Mouse (Mus musculus): ENCODE results near the gene Dpp8. TPM values are rescaled to one million over a fixed set of nuclear protein-coding genes. Genes with fewer than 3 reads are reported as not detected.

Gene Dpp8
- total RNA-seq, 2 experiments from 2014 or later = 134 to 141 TPM

GRCm38 (mm10) chr9:65115891-65116290 is 83.7 kb downstream of the Dpp8 start:
- intact Hi-C loops (cut with DNase I) = no loop called here
- no peak for DNase-seq (ENCODE audit: low spot score in 2 of 2)

- intact Hi-C loops (cut with DNase I) = no loop called here
- no peak for DNase-seq (ENCODE audit: low spot score in 2 of 2)
Measured at GRCm38 (mm10) chr9:65117516-65117915, 85.3 kb downstream of the Dpp8 start.

GRCm38 (mm10) chr9:65120935-65121334 is 88.7 kb downstream of the Dpp8 start:
- peak; percentile 81 to 84 for DNase-seq (ENCODE audit: low spot score in 2 of 2)
- intact Hi-C loops (cut with DNase I) = loop anchor here (5.0 kb wide), 1 partner anchor 39 kb away; no protein-coding TSS in a partner anchor

GRCm38 (mm10) chr9:65122545-65122944 is 90.3 kb downstream of the Dpp8 start:
- peak; percentile 80 to 88 for DNase-seq (ENCODE audit: low spot score in 2 of 2)
- intact Hi-C loops (cut with DNase I) = loop anchor here (5.0 kb wide), 1 partner anchor 40 kb away; no protein-coding TSS in a partner anchor

GRCm38 (mm10) chr9:65123552-65124168 is 91.4 kb downstream of the Dpp8 start:
- DNase-seq (ENCODE audit: low spot score in 2 of 2) = peak; percentile 37 to 43
- intact Hi-C loops (cut with DNase I) = loop anchor here (5.0 kb wide), 1 partner anchor 41 kb away; no protein-coding TSS in a partner anchor

- DNase-seq (ENCODE audit: low spot score in 2 of 2) = no peak
- intact Hi-C loops (cut with DNase I) = no loop called here
Measured at GRCm38 (mm10) chr9:65128123-65128815, 96.1 kb downstream of the Dpp8 start.

GRCm38 (mm10) chr9:65131717-65132116 is 99.5 kb downstream of the Dpp8 start:
- intact Hi-C loops (cut with DNase I) = loop anchor here (2.0 to 5.0 kb wide), 2 partner anchors 36 to 57 kb away; no protein-coding TSS in a partner anchor
- no peak for DNase-seq (ENCODE audit: low spot score in 2 of 2)

Other genes with a start within 250 kb of the Dpp8 start
- 10 to 100 TPM; 61.8 to 68.9 TPM for gene Dennd4a, start 221.1 kb upstream of the Dpp8 start, total RNA-seq (2021)
- gene Slc24a1, start 80.8 kb upstream of the Dpp8 start, total RNA-seq (2021) = under 1 TPM; 0.15 to 0.26 TPM
- gene Ints14, start 71.5 kb upstream of the Dpp8 start, total RNA-seq (2021) = 10 to 100 TPM; 21.5 to 21.8 TPM
- gene Hacd3, start 10.7 kb upstream of the Dpp8 start, total RNA-seq (2021) = 100 to 1,000 TPM; 177 TPM
- 10 to 100 TPM; 20.5 to 26.1 TPM for gene Igdcc4, start 69.1 kb downstream of the Dpp8 start, total RNA-seq (2021)
- 1 to 10 TPM; 2.8 to 3.8 TPM for gene Igdcc3, start 108.8 kb downstream of the Dpp8 start, total RNA-seq (2021)
- 1 to 10 TPM; 3.1 to 3.9 TPM for gene Parp16, start 162.9 kb downstream of the Dpp8 start, total RNA-seq (2021)
- gene Cilp, start 232.8 kb downstream of the Dpp8 start, total RNA-seq (2021) = not detected

Data from left cerebral cortex, postnatal 14 days (tissue).